Mouse (Mus musculus) testis, adult 2 months (tissue): Measurements from ENCODE around the gene Fthl17f. TPM values are rescaled to one million over a fixed set of nuclear protein-coding genes. Genes with fewer than 3 reads are reported as not detected.
A peak's percentile ranks its signal among the peaks of the same experiment; 100 is the strongest.

Source experiments
- H3K27ac ChIP-seq: fragments of 200-500 bp; 2 replicates; pipeline ENCODE4 v1.5.1; 2012; ENCODE audit warnings: low read depth, low read length; ENCODE audit not compliant: control insufficient read depth, insufficient read depth
- H3K27me3 ChIP-seq: fragments of 200-500 bp; 2 replicates; pipeline ENCODE4 v1.6.1; 2012; ENCODE audit warnings: mild to moderate bottlenecking, low read length, moderate library complexity; ENCODE audit not compliant: control insufficient read depth, insufficient read depth
- H3K36me3 ChIP-seq: fragments of 200-500 bp; 2 replicates; pipeline ENCODE4 v1.6.1; 2012; ENCODE audit warnings: mild to moderate bottlenecking, low read length; ENCODE audit not compliant: control insufficient read depth, insufficient read depth
- H3K4me1 ChIP-seq: fragments of 200-500 bp; 2 replicates; pipeline ENCODE4 v1.6.1; 2012; ENCODE audit warnings: low read length; ENCODE audit not compliant: control insufficient read depth, insufficient read depth
- H3K4me3 ChIP-seq: fragments of 200-500 bp; 2 replicates; pipeline ENCODE4 v1.5.1; 2012; ENCODE audit warnings: low read depth, mild to moderate bottlenecking, low read length, moderate library complexity, mixed read lengths; ENCODE audit not compliant: control insufficient read depth
- CTCF ChIP-seq: fragments of 200-500 bp; IDR thresholded peaks from 2 replicates; pipeline ENCODE4 v1.5.1; 2012; ENCODE audit warnings: low read depth, mild to moderate bottlenecking, inconsistent platforms, low read length, moderate library complexity; ENCODE audit not compliant: control insufficient read depth, insufficient read depth, insufficient replicate concordance
- POLR2A ChIP-seq: fragments of 200-500 bp; IDR thresholded peaks from 2 replicates; pipeline ENCODE4 v1.6.1; 2012; ENCODE audit warnings: low read depth, mild to moderate bottlenecking, inconsistent platforms, low read length, moderate library complexity; ENCODE audit not compliant: control insufficient read depth
- polyA plus RNA-seq: library from polyadenylated mRNA; depleted of rRNA; stranded (reverse); fragments of >200 nt; gene quantifications from 2 replicates; pipeline ENCODE4 v1.2.3, GENCODE M21; 2012; rRNA removed

Gene Fthl17f
- polyA plus RNA-seq, 1 experiment: 2.3 TPM

DNA sequence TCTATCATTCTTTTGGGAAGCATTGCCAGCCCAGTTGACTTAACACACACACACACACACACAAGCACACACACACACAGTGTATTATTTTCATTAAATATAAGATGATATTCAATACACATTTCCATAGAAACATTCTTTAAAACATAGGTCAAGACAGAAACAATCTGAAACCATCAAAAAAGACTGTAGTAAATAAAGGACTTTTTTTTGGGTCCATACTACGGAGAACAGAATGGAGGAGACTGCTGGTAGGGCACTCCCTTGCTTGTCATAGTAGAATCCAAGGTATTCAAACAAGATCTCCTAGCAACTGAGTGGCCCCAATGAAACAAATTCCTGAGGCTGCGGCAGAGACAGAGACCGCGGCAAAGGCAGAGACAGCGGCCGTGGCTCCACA is 41.4 kb downstream of the Fthl17f start, which contains the start of gene 4930402K13Rik:
4930402K13Rik (plus strand) TSS at position 301 of the 400 bp plus-strand sequence.
- Histone ChIP-seq H3K36me3 (no peaks in the 10 kb centered on the region), H3K27me3 (no peaks in the 10 kb centered on the region), H3K4me3 (peak within 1 kb of the TSS; percentile 51), H3K4me1 (no peaks in the 10 kb centered on the region), H3K27ac (peak within 1 kb of the TSS; percentile 14; the same call in 1 of the 2 replicates)
- TF ChIP-seq POLR2A: no peak
- no peak for TF ChIP-seq CTCF

DNA sequence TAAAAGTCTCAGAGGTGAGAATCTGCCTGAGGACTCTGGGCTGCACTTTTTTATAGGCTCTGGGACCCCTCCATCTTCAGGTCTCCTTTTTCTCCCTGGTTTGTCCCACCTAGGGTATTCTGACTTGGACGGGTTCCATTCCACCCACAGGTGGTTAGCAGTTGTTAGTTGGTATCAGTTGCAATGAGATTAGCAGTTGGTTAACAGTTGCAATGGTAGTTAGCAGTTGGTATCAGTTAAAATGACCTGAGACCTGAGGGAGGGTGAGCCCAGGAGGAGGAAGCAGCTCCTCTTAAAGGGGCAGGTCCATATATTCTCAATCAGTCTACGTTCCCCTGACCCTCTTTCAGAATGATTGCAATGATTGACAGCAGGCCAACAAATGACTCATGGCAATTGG is 47.6 kb downstream of the Fthl17f start:
- Histone ChIP-seq H3K27me3 (no peaks in the 10 kb centered on the region), H3K4me1 (no peaks in the 10 kb centered on the region), H3K27ac (peak overlapping the region; percentile 67), H3K36me3 (no peaks in the 10 kb centered on the region), H3K4me3 (no peak overlapping the region)
- TF ChIP-seq POLR2A: no peak
- no peak for TF ChIP-seq CTCF

Other genes with a start within 250 kb of the Fthl17f start
- gene Gm6592, start 219.0 kb upstream of the Fthl17f start, polyA plus RNA-seq: not detected in 2 replicates
- gene Gm5751, start 188.8 kb upstream of the Fthl17f start, polyA plus RNA-seq: 0.46 TPM in 1 of 2 replicates, not detected in the other
- 0.88 and 0.91 TPM in 2 replicates for gene B630019K06Rik, start 170.6 kb upstream of the Fthl17f start, polyA plus RNA-seq
- 2.6 TPM in 1 of 2 replicates, not detected in the other for gene Fthl17b, start 100.0 kb upstream of the Fthl17f start, polyA plus RNA-seq
- 3.1 and 5.4 TPM in 2 replicates for gene Fthl17c, start 86.5 kb upstream of the Fthl17f start, polyA plus RNA-seq
- 2.0 and 3.0 TPM in 2 replicates for gene Fthl17d, start 76.3 kb upstream of the Fthl17f start, polyA plus RNA-seq
- gene Fthl17e, start 29.5 kb upstream of the Fthl17f start, polyA plus RNA-seq: 0.19 TPM in 2 replicates
- 4.0 and 6.2 TPM in 2 replicates for gene 4930402K13Rik, start 41.5 kb downstream of the Fthl17f start, polyA plus RNA-seq
- 0.34 and 0.36 TPM in 2 replicates for gene Lancl3, start 136.9 kb downstream of the Fthl17f start, polyA plus RNA-seq
- not detected in 2 replicates for gene Gm14862, start 193.9 kb downstream of the Fthl17f start, polyA plus RNA-seq
- 4.7 and 5.6 TPM in 2 replicates for gene Xk, start 209.7 kb downstream of the Fthl17f start, polyA plus RNA-seq
- 44.8 and 88.7 TPM in 2 replicates for gene H2al1m, start 220.7 kb downstream of the Fthl17f start, polyA plus RNA-seq